Mouse (Mus musculus) ES-CJ7 (cell line): ENCODE measurements around the gene Obscn.

Source experiments
- DNase-seq: peaks from one replicate; pipeline ENCODE4 v3.0.0; 2011; ENCODE audit warnings: low read depth, low spot score

The Obscn gene

DNA sequence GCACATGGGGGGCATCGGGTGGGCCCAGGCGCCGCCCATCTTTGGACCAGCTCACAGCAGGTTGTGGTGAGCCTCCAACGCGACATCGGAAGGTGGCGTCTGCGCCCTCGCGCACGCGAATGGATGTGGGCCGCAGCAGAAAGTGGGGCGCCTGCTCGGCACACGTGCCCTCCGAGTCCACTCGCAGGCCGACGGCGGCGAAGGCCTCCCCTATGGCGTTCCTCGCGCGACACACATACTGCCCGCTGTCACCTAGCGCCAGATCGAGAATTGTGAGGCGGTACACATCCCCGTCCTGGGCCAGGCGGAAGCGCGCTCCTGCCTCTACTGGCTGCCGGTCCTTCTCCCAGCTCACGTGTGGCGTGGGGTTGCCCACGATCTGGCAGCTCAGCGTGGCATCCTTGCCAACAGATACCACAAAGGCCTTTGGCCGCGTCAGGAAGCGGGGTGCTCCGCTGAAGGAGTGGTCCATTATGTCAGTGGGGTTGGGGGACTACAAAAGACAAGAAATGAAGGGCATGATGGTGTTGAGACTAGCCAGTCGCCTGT is at the start of gene Obscn:
Gene Obscn (minus strand): TSS at position 499 of the 549 bp plus-strand sequence.
- peak; percentile 23 for DNase-seq

DNA sequence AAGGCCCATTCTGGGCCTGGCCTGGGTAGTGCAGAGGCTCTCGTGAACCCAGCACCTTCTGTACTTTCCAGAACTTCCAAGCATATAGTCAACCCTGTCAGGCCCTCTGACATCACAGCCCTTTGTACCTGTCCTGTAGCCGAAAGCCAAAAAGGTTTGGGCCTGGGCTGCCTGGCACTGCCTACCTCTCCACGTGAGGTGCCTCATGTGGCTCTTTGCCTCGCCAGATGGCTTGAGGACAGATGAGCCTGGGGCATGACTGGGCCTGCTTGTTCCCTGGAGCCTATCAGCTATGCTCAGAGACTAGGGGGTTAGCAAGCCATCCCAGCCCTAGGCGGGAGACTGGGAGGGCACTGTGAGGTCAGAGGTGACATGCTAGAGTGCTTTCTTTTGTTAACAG is 49.3 kb upstream of the Obscn start:
- DNase-seq: no peak

DNA sequence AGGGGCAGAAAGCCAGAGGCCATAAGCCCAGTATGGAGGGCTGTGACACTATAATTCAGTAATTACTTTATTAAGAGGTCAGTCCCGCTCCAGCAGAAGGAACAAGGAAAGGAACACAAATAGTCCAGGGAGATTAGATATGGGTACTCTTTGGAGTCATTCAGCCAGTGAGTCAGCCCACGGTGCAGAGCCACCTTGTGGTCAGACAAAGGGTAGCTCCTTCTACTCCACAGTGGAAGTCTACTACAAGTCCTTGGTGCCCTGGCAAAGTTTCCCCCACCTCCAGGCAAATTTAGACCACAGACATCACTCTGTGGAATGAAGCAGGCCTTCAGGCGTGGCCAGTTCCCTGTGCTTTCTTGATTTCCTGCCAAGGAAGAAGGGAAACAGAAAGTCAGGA is 47.6 kb upstream of the Obscn start:
- DNase-seq: peak; percentile 48

DNA sequence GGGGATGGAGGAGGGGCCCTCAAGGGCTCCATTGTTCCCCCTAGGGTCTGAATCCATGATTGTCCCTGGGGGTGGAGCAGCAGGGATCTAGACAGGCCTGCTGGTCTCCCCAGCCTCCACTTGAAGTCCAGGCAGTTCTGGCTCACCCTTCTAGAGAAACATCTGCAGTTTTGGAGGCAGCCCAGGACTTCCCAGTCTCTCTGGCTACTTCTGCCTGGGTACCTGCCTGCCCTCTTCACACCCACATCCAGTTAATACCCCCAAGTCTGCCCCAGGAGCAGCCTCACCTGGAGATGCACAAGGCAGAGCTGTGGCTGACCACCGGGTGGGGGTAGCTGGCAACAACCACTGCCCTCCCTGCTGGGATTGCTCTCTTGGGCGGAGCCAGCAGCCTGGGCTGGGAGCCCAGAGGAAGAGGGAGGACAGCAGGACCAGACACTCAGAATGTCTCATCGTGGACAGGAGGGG is 46.7 kb upstream of the Obscn start, which contains the start of gene Gjc2:
Gene Gjc2 (minus strand): TSS at position 350 of the 468 bp plus-strand sequence.
- no peak for DNase-seq

DNA sequence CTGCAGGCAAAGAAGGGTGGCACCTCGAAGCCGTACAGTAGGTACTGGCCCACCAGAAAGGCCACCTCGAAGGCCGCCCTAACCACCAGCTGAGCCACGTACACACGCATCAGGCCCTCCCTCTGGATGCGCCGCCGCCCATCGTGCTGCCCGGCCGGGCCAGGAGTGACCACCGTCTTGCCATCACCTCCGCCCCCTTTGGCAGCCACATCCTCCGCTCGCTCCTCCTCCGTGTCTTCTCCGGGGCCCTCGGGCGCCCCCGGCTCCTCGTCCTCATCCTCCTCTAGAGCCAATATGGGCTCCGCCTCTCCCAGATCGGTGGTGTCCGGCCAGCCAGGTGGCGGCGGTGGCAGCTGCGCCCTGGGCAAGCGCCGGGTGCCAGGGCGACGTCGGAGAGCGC is 40.7 kb upstream of the Obscn start:
- no peak for DNase-seq

DNA sequence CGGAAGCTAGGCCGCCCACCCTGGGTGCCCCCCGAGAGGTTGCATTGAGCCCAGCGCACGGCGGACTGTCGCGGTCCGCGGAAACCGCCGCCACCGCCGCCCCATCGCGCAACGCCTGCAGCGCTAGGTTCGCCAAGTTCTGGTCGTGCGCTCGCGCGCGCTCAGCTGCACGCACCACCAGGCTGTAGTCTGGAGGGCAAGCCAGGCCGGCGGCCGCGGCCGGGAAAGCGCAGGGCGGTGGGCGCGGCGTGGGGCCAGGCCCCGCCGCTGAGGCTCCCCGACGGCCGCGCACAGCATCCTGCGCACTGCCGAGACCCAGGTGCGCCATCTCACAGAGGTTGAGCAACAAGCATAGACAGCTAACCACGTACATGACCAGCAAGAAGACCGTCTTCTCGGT is 40.3 kb upstream of the Obscn start:
- no peak for DNase-seq

DNA sequence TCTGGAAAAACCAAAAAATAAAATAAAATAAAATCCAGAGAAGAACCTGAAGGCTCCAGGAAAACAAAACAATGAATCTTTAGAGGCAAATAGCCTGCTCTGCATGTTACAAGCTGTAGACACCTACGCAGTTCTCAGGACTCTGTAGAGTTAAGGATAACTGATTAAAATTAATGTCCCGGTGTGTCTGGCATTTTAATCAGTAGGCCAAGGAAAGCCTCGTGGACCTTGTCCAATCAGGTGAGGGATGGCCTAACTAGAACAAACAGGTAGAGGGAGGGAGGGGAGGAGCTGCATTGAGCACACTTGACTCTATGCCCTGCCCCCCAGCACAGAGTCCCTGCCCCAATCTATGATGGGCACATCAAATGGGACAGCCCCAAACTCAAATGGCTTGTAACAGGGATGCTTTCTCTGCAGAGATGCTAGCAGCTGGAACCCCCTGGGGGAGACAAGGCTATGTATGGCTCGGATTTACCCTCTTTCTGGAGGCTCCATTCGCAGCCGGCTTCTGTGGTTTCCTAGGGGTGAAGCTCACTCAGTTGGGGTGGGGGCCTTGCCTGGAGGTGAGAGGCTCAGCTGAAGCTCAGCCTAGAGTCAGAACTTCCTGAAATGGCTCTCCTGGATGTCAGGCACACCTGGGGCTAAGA is 38.1 kb upstream of the Obscn start:
- DNase-seq: no peak

DNA sequence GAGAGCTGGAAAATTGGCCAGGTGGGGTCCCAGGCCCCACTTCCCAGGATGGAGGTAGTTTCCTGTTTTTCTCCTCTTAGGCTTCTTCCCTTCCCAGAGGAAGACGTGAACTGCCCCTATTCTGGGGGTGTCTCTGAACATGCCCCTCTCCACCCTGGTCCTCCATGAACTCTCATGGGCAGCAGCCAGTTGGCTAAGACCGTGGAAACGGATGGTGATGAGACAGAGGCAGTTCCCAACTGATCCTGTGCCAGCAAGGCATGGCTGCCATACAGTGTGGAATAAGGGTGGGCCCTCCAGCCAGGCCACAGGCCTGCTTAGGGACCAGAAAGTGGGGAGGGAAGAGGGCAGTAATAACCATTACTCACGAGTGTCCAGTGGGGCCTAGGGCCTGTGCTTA is 34.3 kb upstream of the Obscn start:
- no peak for DNase-seq

DNA sequence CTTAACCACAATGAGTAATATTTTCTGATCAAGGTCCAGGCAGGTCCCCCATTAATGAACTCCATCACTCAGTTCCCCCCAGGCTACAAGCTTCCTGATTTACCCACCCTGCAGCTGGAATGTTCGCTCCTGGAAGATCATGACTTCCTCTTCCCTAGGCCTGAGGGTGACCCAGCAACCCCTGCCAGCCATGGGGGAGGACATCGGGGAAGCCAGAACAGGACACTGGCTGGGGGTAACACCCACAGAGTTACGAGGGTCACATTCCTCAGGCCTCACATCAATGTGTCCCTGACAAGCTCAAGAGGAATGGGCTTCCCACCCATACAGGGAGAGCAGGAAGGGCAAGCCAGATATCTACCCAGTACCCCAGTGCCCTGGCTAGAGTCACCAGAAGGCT is 33.6 kb upstream of the Obscn start:
- DNase-seq: no peak

DNA sequence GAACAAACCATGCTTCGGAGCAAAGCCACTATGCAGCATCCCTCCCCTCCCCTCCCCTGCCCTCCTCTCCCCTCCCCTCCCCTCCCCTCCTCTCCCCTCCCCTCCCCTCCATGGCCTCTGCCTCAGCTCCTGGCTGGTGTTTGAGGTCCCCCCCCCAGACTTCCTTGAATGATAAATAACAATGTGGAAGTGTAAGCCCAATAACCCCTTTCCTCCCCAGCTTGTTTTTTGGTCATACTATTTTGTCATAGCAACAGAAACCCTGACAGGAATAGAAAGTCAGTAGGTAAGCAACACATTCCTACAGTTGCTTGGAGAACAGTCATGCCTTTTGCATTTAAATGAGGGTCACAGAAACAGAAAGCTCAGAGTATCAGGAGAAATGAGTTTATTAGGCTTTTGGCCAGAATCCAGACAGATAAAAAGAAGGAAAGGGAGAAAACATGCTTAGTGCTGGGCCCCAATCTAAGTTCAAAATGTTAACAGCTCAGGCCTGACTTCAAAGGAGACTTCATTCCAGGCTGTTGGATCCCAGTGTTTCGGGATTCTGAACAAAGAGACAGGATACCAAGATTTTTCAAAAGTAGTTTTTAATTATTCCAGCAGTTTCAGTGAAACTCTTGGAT is 29.5 kb upstream of the Obscn start:
- DNase-seq: no peak

DNA sequence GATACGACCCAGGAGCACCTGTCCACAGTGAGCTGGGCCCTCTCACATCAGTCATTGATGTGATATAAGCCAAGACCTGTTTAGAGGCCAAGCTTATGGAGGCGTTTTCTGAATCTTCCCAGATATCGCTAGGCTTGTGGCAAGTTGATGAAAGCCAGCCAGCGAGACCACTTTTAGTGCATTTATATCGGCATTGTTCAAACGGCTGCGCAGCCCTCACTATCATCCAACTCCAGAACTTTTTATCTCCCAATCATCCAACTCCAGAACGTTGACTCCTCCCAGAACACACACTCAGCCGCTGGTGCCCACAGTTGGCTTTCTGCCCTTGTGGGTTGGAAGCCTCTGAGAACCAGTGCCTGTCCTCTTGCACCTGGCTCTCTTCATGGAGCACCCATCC is 28.2 kb upstream of the Obscn start:
- DNase-seq: no peak

DNA sequence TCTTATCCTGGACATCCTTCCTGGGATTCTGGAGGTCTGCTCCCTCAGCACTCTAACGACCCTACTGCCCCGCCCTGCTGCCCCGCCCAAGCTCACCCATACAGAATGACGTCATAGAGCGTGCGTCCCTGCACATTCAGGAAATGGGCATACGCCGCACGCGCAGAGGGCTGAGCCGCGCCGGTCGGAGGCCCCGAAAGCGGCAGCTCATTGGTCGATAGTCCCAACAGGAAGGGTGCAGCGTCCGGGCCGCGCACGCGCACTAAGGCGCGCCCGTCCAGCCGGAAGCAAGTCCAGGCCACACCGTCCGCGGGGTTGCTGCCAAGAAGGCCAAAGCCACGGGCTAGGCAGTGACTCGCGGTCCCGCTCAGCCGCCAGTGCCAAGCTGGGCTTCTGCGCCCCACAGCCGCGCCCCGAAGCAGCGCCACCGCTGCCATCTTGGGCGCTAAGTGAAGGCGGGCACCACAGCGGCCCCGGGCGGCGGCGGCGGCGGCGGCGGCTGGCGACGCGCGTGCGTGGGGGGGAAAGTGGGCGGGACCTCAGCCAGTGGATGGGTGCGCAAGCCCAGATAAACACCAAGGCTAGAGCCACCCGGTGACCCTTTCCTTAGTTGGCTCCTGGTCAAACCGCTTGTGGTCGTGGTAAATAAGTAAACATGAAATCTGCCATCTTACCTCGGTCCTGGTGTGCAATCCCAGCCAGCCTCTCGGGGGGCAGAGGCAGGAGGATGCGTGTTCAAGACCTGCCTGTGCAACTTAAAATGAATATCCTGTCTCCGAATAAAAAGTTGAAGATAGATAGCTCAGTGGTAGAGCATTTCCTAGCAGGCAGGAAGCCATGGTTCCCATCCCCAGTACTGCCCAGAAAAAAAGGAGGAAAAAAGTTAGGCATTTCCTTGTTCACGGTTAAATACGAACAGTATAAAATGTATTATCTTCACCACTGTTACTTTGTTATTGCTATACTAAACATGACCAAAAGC is 27.3 kb upstream of the Obscn start, which contains the start of gene Iba57:
Gene Iba57 (minus strand): TSS at position 485 of the 982 bp plus-strand sequence.
- peak; percentile 100 for DNase-seq

DNA sequence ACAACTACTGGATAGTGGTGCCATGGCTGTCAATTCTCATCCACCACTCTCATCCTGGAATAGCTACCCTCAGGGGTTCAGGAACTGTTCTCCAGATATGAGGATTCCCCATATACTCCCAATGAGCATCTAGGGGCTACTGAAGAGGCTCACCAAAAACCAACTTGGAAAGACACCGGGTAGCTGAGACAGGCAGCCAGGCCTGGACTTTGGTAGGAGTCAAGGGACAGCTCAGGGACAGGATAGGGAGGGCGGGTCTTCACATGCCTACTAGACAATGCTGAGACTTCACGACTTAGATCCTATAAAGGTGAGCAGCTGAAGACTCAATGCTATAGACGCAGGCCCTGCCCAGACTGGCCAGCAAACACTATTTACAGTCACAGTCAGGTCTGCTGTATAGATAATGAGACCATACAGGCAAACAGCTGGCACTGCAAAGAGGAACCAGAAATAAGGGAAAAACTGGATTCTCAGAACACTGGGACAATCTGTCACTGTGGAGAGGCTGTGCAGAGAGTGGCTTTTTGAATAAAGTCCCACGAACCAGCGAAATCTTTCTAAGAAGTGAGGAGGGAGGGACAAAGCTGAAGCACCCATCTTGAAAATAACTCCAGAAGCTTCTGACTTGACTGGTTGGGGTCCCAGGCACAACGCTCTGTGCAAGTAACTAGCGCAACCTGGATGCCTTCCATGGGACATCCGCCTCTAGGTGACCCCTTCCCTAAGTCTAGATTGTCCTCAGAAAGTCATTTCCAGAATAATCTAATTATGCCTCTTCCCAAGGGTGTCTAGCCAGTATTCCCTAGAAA is 26.4 kb upstream of the Obscn start:
- no peak for DNase-seq

DNA sequence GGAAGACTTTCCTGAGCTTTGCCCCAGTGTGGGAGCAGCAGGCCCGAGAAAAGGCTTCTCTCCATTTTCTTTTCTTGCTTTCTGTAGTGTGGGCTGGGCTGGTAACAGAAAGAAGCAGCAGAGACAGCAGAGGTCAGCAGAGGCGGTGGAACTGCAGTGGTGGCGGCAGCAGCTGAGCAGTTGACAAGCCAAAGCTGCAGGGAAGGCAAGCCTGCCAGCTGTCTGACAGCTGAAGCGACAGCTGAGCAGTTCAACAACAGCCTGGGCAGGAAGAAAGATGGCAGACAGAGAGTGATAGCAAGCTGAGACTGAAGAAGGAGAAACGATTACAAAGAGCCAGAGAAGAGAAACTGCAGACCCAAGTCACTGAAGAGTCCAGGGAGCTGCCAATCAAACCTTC is 25.2 kb upstream of the Obscn start:
- DNase-seq: no peak

DNA sequence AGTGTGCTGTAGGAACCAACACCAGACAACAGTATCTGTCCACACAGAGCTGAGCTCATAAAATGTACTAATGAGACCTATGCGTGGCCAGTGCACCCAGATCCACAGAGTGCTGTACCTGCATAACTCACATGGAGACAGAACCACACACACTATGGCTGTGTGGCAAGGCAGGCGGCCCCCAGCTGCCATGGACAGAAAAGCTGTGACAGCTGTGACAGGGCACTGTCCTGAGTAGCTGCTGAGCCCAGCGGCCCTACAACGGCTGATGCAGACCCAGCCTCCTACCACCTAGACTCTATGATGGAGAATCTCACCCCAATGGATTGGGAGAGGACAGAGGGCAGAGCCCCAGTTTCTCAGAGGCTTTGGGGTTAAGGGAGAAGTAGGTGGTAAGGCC is 23.4 kb upstream of the Obscn start:
- no peak for DNase-seq

DNA sequence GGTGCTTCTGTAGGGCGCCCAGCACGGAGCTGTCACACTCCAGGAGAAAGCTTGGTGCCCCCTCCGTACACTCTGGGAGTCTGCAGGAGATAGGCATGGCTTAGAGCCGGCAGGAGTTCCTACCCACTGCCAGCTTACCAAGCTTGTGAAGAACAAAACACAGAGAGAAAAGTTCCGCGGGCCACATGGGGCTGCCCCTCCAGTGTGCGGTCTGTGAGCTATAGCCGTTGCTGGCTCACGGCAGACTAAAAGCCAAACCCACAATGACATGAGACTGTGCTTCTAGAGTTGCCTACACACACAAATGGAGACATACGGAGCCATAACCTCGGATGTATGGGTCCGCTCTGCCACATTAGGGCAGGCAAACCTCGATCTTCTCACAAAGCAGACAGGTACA is 22.9 kb upstream of the Obscn start:
- DNase-seq: no peak

DNA sequence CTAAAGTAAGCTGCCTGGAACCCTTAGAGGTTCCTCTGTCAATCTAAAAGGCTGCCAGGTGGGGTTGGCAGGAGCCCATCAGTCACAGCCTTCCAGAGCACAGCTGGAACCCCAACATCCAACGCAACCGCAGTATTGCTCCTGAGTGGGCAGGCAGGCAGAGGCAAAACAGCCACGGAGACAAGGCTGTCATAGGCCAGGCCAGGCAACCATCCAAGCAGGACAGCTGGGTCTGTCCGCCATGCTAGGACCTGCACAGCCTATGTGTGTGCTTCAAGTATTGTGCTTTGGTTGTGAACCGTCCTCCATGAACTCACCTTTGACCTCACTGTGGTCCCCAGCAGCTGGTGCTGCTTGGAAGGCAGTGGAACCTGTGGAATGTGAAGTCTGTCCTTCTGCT is 19.7 kb upstream of the Obscn start:
- no peak for DNase-seq

DNA sequence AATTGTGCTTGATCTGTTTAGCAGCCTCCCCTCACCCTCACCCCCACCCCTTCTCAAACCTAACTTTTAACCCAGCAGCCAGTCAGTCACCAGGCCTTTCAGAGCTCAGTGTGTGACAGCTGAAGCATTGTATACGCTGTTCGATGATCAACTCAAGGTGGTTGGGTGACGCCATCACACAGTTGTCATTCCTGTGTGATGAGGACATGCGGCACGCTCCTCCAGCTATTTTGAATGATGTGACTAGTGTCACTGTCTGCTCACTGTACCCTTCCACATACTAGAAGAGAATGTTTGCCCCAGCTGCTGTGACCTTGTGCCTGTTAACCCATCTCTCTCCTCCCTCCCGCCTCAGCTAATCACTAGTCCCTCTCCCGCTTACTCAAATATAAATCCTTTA is 18.0 kb upstream of the Obscn start:
- DNase-seq: no peak

DNA sequence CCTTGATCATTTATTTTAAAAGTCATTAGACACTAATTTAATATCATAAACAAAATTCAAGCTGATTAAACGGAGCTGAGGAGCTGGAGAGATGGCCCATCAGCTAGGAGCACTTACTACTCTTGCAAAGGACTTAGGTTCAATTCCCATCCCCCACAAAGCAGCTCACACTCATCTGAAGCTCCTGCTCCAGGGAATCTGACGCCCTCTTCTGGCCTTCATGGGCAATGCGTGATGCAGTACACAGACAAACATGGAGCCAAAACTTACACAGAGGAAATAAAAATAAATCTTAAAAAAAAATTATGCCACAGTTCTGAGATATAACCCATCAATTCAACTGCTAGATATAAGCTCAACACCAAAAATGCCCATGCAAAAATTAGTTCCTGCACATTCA is 15.5 kb upstream of the Obscn start:
- peak; percentile 67 for DNase-seq

DNA sequence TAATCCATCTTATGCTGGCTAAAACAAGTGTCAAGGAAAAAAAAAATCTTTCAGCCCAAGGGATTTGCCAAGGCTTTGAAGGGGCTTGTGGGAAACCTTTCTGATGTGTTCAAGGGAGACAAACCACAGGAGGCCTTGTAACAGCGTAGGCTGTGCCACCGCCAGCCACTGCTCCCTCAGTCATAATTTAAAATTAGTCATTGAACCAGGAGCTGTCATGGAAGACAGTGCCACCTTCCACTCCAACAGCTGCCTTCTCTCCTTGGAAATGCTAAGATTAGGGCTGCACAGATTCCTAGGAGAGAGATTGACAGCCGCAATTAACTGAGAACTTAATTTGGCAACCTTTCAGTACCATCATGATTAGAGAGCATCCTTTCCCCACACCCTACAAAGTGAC is 13.1 kb upstream of the Obscn start:
- no peak for DNase-seq

DNA sequence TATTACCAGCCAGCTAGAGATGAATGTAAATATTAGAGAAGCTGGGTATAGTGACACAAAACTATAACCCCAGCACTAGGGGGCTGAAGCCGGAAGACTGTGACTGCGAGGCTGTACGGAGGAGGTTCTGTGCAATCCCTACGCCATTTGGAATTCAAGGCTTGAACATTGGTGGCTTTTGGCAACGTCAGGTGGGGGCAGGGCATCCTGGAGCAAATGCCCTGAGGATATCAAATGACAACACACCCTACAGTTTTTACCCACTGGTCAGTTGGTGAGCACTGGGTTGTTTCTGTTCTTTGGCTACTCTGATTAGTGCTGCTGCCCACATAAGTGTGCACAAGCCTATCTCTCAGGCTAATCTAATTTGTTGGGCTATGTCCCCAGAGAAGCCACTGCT is 6.8 kb upstream of the Obscn start:
- DNase-seq: no peak
